Mouse (Mus musculus) G1E-ER4 (cell line): Measurements from ENCODE around the gene Pcdh20. TPM values are rescaled to one million over a fixed set of nuclear protein-coding genes. Genes with fewer than 3 reads are reported as not detected.

Experiments used
- GATA1 ChIP-seq: IDR thresholded peaks from one replicate; pipeline ENCODE4 v1.8.0; 2012; ENCODE audit warnings: low read length, inconsistent platforms
- polyA plus RNA-seq: library from polyadenylated mRNA; stranded (reverse); fragments of >175 nt; gene quantifications from 2 replicates; pipeline ENCODE4 v1.2.3, GENCODE M21; 2012

Gene Pcdh20
- not detected in 2 replicates for polyA plus RNA-seq

DNA sequence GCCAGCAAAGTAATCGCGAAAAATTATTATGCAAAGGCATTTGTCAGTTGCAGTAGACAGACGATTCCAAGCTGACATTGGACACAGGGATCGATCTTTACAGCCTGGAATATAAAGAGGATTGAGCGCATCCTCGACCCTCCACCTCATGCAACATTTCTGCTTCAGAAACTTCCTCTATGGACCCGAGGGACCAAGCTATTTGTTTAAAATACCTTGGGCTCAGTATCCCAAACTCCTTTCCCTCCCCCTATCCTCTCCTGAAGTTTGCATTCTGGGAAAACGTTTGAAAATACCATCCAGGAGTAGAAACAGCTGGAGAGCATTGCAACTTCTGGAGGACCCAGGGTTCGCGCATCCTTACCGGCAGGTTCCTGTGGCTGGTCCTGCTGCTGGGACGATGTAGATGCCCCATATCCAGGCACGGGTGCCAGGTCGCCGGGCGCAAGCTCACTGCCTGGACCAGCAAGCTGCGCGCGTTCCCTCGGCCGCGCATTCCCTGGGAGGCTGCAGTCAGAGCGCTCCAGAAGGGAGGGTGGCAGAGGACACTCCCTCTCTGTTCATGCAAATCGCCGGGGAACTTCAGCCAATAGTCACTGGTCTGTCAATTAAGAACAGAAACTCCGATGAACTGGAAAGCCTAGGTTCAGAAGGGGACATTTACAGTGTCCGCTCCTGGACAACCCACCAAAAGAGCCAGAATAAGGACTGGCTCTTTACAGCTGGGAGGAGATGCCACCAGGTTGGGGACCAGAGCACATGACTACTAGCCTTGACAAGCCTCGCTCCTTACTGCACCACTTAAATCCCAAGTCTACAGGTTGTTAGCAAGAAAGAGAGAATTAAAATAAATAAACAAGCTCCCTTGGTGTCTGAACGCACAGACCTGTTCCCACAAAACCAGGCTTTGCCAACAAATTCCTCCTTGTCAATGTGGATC is at the start of gene Pcdh20:
Gene Pcdh20, minus strand, starts transcription at position 902 of the 940 bp plus-strand sequence.
- TF ChIP-seq GATA1, result no peak

DNA sequence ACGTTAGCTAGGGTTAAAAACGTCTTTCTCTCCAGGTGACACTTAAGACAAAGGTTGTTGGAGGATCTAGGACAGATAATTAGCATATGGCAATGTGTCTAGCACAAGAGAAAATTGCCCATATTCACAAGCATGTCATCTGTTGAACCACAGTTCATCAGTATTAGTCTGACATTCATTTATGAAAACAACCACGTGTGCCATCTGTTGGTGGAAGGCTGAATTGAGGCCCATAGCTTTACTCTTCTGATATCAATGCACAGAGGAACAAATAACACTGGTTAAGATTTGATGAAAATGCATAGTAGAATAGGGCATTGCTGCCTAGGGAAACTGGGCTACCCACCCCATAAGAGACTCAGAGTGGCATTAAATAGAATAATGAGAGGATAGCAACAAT is 8.7 kb upstream of the Pcdh20 start:
- TF ChIP-seq GATA1, result no peak

GRCm38 (mm10) chr14:88469956-88470355 is 1.2 kb downstream of the Pcdh20 start:
- TF ChIP-seq GATA1, result no peak

DNA sequence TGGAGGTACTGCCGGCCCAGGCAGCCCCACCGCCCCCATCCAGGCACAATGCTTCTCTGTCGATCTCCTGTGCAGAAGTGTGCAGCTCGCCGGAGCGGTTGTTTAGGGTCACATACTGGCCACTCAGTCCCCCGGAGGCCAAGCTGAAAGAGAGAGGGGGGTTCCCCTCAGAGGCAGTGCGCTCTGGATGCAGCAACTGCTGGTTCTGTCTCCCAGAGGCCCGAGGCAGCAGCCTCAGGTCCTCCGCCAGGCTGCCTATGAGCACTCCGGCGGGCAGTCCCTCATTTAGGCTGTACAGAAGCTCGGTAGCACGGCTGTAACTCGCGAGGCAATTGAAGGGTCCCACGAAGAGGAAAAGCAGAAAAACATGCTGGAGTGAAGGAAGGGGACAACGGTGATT is 1.8 kb downstream of the Pcdh20 start:
- no peak for TF ChIP-seq GATA1

GRCm38 (mm10) chr14:88466416-88466815 is 4.8 kb downstream of the Pcdh20 start:
- no peak for TF ChIP-seq GATA1

DNA sequence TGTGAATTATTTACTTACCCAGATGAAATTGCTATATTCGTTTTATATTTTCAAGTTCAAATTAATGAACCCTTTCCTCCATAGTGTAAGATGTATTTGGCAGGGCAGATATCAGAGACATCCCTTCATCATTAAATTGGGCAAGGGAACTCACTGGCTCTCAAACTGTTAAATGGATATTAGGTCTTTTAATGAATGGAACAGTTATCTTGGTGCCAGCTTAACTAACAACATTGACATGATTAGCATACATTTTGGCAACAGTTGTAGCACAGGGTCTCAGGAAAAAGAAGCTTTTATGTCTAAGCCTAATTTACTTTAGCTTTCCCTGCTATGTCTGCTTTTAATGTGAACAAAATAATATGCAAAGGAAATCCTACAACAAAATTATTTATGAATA is 6.8 kb downstream of the Pcdh20 start:
- TF ChIP-seq GATA1, result no peak

- no peak for TF ChIP-seq GATA1
Observed at GRCm38 (mm10) chr14:88463357-88463756, 7.8 kb downstream of the Pcdh20 start.

- TF ChIP-seq GATA1, result no peak
Observed at GRCm38 (mm10) chr14:88462944-88463343, 8.3 kb downstream of the Pcdh20 start.

DNA sequence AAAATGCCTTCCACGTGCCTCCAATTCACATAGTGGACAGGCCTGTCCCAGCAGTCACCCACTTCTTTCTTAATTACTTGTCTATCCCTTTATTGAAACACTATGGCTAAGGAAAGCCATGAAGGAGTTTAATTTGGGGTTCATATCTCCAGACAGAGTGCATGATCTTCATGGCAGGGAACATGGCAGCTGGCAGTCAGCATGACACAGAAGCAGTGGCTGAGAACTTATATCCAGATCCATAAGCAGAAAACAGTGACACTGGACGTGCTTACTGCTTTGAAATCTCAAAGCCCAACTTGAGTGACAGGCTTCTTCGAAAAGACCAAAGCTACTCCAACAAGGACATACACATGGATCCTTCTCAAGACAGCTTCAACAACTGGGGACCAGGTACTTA is 10.5 kb downstream of the Pcdh20 start:
- TF ChIP-seq GATA1, result no peak

GRCm38 (mm10) chr14:88443304-88443703 is 27.9 kb downstream of the Pcdh20 start:
- TF ChIP-seq GATA1, result no peak

DNA sequence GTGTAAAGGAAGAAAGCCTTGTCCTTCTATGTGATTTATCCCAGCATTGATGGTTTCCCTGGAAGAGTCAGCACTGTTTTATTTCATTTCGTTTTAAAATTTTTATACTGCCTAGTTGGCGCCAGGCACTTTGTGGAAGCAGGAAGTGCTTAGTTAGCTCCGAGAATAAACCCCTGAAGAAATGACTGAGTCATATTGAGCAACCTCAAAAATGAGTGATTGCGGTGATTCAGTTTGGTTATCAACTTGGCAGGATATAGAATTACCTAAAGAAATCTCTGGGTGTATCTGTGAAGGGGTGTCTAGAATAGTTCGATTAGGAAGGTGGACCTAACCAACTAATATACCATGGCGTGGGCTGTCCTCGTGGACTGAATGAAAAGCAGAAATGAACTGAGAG is 41.8 kb downstream of the Pcdh20 start:
- TF ChIP-seq GATA1, result no peak

DNA sequence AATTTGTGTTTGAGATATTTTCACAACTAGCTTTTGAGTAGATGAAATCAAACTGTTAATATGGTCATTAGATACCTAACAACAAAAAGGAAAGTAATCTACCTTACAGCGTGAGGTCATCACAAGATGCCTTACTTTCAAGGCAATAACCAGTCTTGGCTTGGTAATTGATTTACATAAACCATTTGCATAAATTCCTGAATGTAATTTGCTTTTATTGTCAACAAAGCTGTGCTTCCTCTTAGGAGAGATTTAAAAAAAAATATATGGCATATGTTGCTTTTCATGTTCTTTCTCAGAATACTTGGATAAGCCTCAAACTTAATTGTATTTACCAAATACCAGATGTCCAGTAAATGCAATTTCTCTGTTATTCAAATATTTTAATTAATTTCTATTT is 43.8 kb downstream of the Pcdh20 start:
- TF ChIP-seq GATA1, result no peak
